Mouse (Mus musculus) spleen, postnatal 14 days (tissue): ENCODE results near the gene Armc3.
"Not testable (repeated sequence)": the region's sequence is repeated elsewhere in the genome, so short reads cannot be mapped to it uniquely, and the experiment has no call there.

Experiments
- DNase-seq, 2 experiments: peaks; one replicate each; pipeline ENCODE4 v3.0.0; 2021 to 2022; ENCODE audit warnings: low spot score in 2 of 2

Gene Armc3

DNA sequence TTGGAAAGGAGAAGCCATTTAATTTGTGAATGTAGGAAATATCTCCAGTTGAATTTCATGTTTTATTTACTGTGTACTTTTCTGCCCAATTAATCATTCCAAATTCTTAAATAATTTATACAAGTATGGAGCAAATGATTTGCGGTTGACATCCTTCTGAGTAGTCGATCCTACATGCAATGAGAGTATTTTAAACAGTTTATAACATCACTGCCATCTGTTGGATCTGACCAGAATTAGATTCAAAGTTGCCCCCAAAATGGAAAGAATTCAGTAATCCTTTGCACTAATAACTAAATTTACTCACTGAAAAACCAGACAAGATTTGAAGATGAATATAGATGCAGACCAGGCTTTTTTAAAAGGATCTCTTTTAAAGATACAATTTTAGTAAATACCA, 75.5 kb downstream of the Armc3 start:
- no peak for DNase-seq

DNA sequence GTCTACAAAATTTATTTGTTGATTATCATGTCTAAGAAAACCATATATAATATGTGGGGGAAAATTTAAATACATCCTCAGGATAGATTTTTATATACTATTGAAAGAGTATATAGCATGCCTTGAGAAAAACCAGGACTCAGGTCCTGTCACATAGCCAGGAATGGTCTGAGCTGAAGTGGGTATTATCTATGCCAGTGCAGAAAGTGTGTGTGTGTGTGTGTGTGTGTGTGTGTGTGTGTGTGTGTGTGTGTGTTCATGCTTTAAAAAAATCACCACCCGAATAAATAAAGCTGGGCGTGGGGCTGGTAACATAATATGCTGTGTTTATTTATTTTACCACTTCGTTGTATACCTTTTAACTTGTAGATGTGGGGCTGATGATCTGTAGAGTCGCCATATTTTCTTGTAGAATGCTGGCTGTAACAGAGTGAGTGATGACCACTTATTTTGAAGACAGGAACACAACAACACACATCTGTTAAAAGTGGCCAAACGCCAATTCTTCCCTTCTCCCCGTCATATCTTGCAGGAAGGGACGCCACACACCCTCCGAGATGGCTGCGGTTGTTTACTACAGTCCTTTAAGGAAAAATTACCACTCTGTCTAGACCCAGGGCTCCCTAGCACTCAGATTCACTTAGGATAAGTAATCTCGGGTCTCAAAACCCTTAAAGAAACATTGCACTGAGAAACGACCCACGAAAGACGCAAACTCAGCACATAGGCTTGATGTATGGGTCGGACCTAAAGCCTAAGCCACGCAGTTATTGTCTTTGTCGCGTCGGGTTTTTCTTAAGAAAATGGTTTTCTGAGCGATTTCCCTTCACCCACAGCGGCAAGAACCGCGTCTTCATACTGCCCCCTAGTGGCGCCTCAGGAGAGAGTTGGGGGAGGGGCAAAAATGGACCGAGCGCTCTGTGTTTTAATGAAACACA, 76.8 kb downstream of the Armc3 start:
- DNase-seq = peak; percentile 43 to 75

DNA sequence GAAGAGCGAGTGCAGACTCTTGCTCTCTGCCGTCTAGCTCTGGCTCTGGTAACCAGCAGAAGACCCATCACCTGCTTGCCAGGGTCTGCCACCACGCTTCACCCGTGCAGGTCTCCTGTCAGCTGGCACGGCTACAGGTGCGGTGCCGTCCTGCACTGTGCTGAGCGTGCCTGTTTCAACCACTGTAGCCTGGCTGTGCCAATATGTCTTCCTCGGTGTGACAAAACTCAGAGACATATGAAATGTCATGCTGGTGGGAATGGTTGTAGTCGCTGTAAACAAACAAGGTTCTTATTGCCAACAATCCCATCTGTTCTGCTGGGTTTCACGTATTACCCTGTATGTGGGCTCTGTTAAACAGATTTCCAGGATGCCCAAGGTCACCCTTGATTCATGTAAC, 81.2 kb downstream of the Armc3 start:
- no peak for DNase-seq

DNA sequence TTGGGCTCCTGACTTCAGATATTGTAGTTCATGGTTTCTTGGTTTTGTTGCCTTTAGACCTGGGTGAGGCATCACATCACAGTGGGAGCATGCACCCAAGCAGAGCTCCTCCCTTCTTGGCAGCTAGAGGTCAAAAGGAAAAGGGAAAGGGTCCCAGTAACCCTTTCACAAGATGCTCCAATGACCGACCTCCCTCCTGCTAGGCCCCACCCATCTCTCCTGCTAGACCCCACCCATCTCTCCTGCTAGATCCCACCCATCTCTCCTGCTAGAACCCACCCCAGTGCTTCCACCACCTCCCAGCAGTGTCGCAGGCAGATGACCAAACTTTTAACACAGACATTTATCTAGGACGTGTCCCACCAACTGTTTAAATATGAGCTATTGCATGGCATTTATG, 93.3 kb downstream of the Armc3 start:
- no peak for DNase-seq

DNA sequence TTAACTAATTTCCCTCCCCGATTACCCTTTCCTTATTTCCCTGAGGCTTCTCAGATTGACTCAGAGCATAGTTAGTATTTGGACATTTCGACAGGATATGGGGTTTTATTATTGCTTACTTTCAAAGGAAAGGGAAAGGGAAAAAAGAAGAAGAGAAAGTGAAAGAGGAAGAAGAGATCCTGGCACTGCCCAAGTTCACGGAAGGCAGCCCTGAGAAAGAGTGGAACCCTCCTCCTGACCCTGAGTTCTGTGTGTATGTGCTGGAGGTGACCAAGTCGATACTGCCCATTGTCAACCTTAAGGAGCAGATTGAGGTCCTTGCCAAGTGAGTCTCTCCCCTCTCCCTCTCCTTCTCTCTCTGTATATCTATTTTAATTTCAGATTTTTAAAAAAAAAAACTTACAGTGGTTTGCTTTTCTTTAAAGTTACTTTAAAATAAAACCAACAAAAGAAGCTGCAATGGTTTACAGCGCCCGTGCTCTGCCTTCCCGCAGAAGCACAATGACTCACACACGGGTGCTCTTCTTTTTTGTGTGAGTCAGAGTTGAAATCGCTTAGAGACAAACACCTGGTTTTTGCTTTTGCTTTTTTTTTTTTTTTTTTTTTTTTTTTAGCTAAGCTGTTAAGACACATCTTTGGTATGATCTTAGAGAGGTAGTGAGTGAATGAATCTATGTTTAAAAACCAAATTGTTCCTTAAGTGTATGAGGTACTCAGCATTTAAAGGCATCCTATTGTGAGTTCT, 101.4 kb downstream of the Armc3 start:
- DNase-seq = no peak

DNA sequence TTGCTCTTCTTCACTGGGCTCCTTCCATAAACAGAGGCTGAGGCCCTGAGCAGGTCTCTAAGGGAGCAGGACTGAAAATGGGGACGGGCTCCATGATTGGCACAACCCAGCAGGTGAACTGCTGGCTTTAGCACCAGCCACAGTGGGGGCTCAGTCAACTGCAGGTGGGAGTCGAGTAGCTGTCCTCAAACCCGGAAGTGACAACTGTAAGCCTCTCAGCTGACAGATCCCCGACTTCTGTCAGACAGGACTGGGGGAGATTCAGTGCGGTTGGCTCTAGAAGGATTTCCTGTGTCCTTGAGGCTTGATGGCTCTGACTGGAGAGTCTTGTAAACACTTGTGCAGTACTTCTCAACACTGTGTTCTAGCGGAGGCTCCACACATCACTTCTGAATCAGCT, 102.1 kb downstream of the Armc3 start:
- DNase-seq = peak in 1 of 2 experiments; percentile 14

DNA sequence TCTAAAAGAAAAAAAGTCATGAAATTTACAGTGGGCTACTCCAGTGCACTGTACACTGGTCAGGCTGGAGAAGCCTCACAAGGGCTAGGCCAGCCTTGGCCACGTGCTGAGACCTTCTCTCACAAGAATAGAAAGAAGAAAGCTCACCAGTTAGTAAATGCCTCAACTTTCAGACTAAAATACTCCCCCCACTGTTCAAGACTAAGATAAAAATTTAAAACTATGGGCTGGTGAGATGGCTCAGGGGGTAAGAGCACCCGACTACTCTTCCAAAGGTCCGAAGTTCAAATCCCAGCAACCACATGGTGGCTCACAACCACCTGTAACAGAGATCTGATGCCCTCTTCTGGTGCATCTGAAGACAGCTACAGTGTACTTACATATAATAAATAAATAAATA, 104.0 kb downstream of the Armc3 start:
- not testable (repeated sequence) for DNase-seq

- DNase-seq = no peak
Observed at GRCm38 (mm10) chr2:19310498-19310897, 111.4 kb downstream of the Armc3 start.

GRCm38 (mm10) chr2:19316056-19316455, 117.0 kb downstream of the Armc3 start:
- no peak for DNase-seq

- DNase-seq = no peak
Observed at GRCm38 (mm10) chr2:19316691-19317090, 117.6 kb downstream of the Armc3 start.

DNA sequence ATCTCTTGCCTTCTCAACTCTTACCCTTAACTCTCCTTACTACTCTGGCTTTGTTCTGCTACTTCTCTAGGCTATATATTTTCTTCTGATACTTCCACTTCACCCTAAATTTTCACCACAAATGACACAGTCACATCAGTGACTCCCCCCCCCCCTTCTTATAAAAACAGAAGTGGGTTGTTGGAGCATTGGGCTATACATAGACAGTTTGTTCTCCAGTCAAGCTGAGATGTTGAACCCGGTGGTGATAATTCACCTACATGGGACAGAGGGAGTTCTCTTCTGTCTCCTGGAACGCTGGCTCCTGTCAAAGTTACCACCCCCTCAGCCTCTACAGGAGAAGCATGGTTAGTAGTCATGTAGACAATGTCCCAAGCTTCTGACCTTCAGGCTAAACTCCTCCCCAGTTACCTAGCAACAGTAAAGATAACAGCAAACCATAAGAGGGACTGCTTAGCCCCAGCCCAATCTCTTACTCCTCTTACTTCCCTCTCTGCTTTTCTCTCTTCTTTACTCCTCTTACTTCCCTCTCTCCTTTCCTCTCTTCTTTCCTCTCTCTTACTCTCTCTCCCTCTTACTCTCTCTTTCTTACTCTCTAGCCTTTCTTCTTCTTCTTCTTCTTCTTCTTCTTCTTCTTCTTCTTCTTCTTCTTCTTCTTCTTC, 118.2 kb downstream of the Armc3 start:
- DNase-seq = not testable (repeated sequence)

- DNase-seq = no peak
Observed at GRCm38 (mm10) chr2:19318499-19318898, 119.4 kb downstream of the Armc3 start.

DNA sequence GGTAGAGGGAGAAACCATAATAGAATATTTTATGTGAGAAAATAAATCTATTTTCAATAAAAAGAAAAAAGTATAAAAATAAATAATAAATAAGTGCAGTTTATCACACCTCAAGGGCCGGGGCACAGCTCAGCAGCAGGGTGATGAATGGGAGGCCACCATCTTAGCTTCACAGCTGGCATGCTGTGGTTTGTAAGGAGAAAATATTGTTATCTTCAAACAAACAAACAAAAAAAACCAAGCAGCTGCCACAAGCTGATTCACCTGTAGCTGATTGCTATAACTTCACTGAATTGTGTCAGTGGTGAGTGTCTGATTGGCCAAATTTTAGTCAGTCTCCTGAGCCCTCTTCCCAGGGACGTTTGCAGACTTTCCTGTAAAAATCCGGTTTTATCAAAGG, 120.2 kb downstream of the Armc3 start:
- no peak for DNase-seq

GRCm38 (mm10) chr2:19322448-19322847, 123.3 kb downstream of the Armc3 start:
- DNase-seq = no peak

DNA sequence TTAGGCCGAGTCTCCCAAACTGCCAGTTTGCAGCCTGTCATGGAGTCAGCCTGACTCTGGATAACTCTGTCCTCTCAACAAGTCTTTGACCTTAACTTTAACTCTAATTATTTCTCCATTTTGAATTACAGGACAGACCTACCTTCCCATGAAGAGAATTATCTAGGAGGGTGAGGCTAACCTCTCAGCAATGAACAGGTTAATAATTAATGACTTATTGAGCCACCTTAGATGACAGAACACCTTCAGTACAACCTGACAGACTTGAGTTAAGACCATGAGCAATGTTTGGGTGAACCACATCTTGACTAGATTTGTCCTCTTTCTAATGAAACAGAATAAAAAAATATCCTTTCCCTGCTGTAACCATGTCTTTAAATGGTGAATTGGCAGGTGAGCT, 127.3 kb downstream of the Armc3 start:
- no peak for DNase-seq

DNA sequence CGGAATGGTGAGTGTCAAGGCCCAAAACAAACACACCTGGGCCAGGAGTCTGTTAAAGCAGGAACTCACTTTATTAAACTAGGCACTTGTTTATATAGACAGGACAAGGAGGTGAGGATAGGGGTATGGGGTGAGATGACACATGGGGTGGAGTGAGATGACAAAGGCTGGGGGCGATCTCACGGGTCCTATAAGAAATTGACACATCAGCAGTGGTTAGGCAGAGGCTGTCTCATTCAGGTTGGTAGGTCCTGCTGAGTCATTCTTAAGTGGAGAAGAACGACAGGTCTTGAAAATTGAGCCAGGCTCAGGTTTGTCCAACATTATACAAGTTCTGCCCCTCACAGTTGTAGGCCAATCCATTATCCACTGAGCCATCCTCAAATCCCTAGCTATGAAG, 128.7 kb downstream of the Armc3 start:
- DNase-seq = no peak

- no peak for DNase-seq
Observed at GRCm38 (mm10) chr2:19343901-19344635, 145.0 kb downstream of the Armc3 start.

- peak; percentile 52 to 73 for DNase-seq
Observed at GRCm38 (mm10) chr2:19344636-19345413, 145.7 kb downstream of the Armc3 start.

DNA sequence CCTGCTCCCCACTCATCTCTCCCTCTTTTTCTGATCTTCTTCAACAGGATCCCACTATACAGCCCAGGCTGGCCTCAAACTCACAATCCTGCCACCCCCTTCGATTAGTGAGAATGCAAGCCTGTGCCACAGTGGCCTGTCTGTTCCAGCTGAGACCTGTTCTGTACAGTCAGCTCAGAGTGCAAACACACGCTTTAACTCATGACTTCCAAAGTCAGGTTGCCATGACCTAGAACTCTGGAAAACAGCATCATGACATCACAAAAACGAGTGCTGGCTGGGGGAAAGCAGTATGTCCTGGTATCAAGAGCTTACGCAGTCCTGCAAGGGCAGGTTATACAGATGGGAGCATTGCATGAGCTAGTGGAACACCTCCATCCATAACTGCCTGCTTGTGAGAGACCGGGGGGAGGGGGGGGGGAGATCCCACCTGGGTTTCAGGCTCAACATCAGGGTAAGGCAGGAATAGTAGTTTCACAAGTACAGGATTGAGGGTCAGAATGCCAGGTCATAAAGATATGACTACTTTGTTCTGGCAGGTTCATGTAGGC, 146.4 kb downstream of the Armc3 start:
- no peak for DNase-seq

DNA sequence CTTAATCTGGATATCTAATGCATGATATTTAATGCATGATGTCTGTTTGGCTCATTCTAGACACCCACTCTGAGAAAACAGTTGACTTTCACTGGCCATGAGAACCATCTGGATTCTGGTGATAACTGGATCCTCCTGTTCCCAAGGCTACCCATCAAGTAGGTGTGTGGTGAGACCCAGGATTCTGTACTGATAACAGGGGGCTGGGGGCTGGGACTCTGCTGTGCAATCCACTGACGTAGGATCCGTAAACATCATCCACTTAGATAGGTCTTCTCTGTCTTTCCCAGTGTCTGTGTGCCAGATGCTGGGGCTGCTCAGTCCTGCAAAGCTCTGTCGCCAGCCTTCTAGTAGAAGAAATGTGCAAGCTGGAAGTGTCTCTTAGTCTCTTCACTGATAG, 149.4 kb downstream of the Armc3 start:
- DNase-seq = no peak

DNA sequence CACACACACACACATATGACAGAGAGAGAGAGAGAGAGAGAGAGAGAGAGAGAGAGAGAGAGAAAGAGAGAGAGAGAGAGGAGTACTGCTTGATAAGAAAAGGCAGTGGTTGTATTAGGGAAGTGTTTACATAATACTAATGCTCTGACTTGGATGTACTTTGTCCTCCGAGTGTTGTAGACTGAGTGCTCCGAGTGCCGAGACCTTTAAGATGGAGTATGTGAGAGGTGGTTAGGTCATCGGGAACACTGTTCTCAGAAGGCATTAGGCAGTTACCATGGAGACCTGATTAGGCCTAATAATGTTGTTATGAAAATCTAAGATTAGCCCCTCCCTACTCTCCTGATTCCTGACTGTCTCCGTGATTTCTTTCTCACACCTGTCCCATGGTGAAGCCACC, 151.1 kb downstream of the Armc3 start:
- DNase-seq = no peak
